Comparison of ENCODE assay signal across 22 mouse cellular contexts in the genomic region with DNA sequence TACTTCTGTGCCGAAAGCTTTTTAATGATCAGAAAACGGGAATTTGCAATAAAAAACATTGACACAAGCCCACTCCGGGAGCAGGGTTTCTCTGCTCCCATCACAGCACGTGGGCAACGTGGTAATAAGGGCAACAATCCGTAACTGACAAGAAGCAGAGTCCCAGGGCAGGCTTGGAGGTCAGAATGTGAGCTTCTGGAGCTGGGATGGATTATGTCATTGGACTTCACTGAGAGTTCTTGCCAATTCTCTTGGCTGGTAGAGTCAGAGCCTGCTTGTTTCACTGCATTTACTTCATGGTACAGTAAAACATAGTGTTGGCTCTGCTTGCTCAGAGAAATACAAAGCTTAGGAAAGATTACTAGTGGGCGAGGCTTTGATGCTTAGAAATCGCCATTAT.
A peak's percentile ranks its signal among the peaks of the same experiment; 100 is the strongest.
DNase-seq lines count a peak whose midpoint lies in the region; ATAC-seq and TF ChIP-seq lines count a peak whose summit lies in the region.
"Had no signal": no experiment of that assay in that cellular context is flagged by ENCODE, and none has a peak within 500 bp of the region (broad histone marks: within the 10 kb centered on the region; RNA-seq: fewer than 3 reads in every experiment).

No protein-coding gene starts in this region.

- no peak for ATAC-seq in embryonic facial prominence, embryonic 13.5 days (ENCODE audit: insufficient number of reproducible peaks, insufficient read depth, low FRiP score, low TSS enrichment, low read depth)
- ATAC-seq: forebrain, embryonic 13.5 days had no signal

- H3K27ac ChIP-seq in kidney, adult 2 months (ENCODE audit: insufficient read depth, low read depth, low read length): no peak overlapping the region
- H3K27ac ChIP-seq in embryonic facial prominence, embryonic 13.5 days: peak overlapping the region; percentile 71
- H3K27ac ChIP-seq: forebrain, embryonic 13.5 days; heart, embryonic 10.5 days; hindbrain, embryonic 15.5 days; kidney, postnatal 0 days; limb, embryonic 15.5 days; liver, embryonic 14.5 days; lung, embryonic 15.5 days had no signal

- peak; percentile 18 for DNase-seq in adrenal gland, adult 2 months
- no peak for DNase-seq in adrenal gland, postnatal 25 days
- peak; percentile 3 for DNase-seq in kidney, adult 2 months
- DNase-seq in kidney, postnatal 14 days: no peak
- DNase-seq in skeletal muscle tissue, adult 2 months (ENCODE audit: low read depth, low spot score): peak; percentile 2
- no peak for DNase-seq in left cerebral cortex, postnatal 14 days (ENCODE audit: low spot score in 2 of 2)
- no peak for DNase-seq in spleen, postnatal 10 days (ENCODE audit: low spot score in 2 of 2)
- DNase-seq: cerebellum, adult 2 months; cerebellum, postnatal 25 days; embryo, embryonic 11 days; kidney, adult 11 months; lung, postnatal 4 days; midbrain, embryonic 14.5 days had no signal

- no peaks in the 10 kb centered on the region for H3K9me3 ChIP-seq in embryonic facial prominence, embryonic 13.5 days
- H3K9me3 ChIP-seq: forebrain, embryonic 13.5 days; heart, embryonic 10.5 days; hindbrain, embryonic 15.5 days; limb, embryonic 15.5 days; lung, embryonic 15.5 days had no signal

- 54% methylated on average over 8 of the region's 8 CpGs for WGBS in kidney, adult 2 months
- 47% methylated on average over 8 of the region's 8 CpGs for WGBS in embryonic facial prominence, embryonic 13.5 days

- no peaks in the 10 kb centered on the region for H3K36me3 ChIP-seq in kidney, adult 2 months (ENCODE audit: control insufficient read depth, insufficient read depth, low read length)
- H3K36me3 ChIP-seq in embryonic facial prominence, embryonic 13.5 days: no peaks in the 10 kb centered on the region
- H3K36me3 ChIP-seq: heart, embryonic 10.5 days; hindbrain, embryonic 15.5 days; limb, embryonic 15.5 days; lung, embryonic 15.5 days had no signal

- H3K27me3 ChIP-seq in kidney, adult 2 months (replicated peaks; ENCODE audit: control insufficient read depth, insufficient read depth, low read length): no peaks in the 10 kb centered on the region
- H3K27me3 ChIP-seq in embryonic facial prominence, embryonic 13.5 days: no peaks in the 10 kb centered on the region; the same call in 1 of the 2 replicates
- H3K27me3 ChIP-seq: hindbrain, embryonic 15.5 days; limb, embryonic 15.5 days; lung, embryonic 15.5 days had no signal

- no peak overlapping the region for H3K4me3 ChIP-seq in kidney, adult 2 months (ENCODE audit: insufficient read depth, low read depth, low read length)
- no peak overlapping the region for H3K4me3 ChIP-seq in embryonic facial prominence, embryonic 13.5 days
- H3K4me3 ChIP-seq: erythroblast, embryonic 14.5 days; forebrain, embryonic 13.5 days; heart, embryonic 10.5 days; hindbrain, embryonic 15.5 days; limb, embryonic 15.5 days; lung, embryonic 15.5 days had no signal

- no peak overlapping the region for H3K9ac ChIP-seq in embryonic facial prominence, embryonic 13.5 days
- H3K9ac ChIP-seq: forebrain, embryonic 13.5 days; hindbrain, embryonic 15.5 days; limb, embryonic 15.5 days; liver, embryonic 14.5 days; lung, embryonic 15.5 days had no signal

- no peak overlapping the region; the same call in 1 of the 2 replicates for H3K4me2 ChIP-seq in embryonic facial prominence, embryonic 13.5 days
- H3K4me2 ChIP-seq: forebrain, embryonic 13.5 days; hindbrain, embryonic 15.5 days; limb, embryonic 15.5 days; lung, embryonic 15.5 days had no signal

- TF ChIP-seq POLR2A in kidney, adult 2 months (IDR thresholded peaks at IDR 0.05; ENCODE audit: low read depth, low read length): no peak

- H3K4me1 ChIP-seq in kidney, adult 2 months (ENCODE audit: control insufficient read depth, insufficient read depth, low read length): no peaks in the 10 kb centered on the region
- peaks cover 17% of the 10 kb centered on the region for H3K4me1 ChIP-seq in embryonic facial prominence, embryonic 13.5 days
- H3K4me1 ChIP-seq: heart, embryonic 10.5 days had no signal

- intact Hi-C loops in left cerebral cortex, postnatal 14 days (cut with DNase I): no loop called here

- TF ChIP-seq CTCF in kidney, adult 2 months (conservative IDR thresholded peaks at IDR 0.05; ENCODE audit: insufficient read depth, insufficient read length, low read depth, low read length): no peak

Comparison
In these comparisons a context has a peak if more than half of its experiments do, and no peak if none do; other contexts are left out.
1. DNase-seq: peak in adrenal gland, adult 2 months (single experiment), kidney, adult 2 months (single experiment) and skeletal muscle tissue, adult 2 months (single experiment); none in adrenal gland, postnatal 25 days (single experiment), kidney, postnatal 14 days (single experiment), left cerebral cortex, postnatal 14 days (0 of 2) and spleen, postnatal 10 days (0 of 2).